Mouse (Mus musculus) intestine, embryonic 14.5 days (tissue): ENCODE measurements around the gene Exd1. TPM values are rescaled to one million over a fixed set of nuclear protein-coding genes. Genes with fewer than 3 reads are reported as not detected.
A peak's percentile ranks its signal among the peaks of the same experiment; 100 is the strongest.

Source experiments
- ATAC-seq: fragments of 200-750 bp; cut with Nextera tagmentation; replicated peaks from 2 replicates; pipeline ENCODE4 v1.8.0; 2017; ENCODE audit warnings: low read depth, moderate number of reproducible peaks, moderate TSS enrichment, moderate library complexity; ENCODE audit not compliant: low FRiP score, low TSS enrichment
- DNase-seq: peaks from one replicate; pipeline ENCODE4 v3.0.0-alpha.2; 2018; ENCODE audit warnings: low spot score
- H3K27ac ChIP-seq: fragments of 300-500 bp; sonication (generic); 2 replicates; pipeline ENCODE4 v1.5.1; 2014; ENCODE audit warnings: low read depth, mild to moderate bottlenecking, control low read depth
- H3K27me3 ChIP-seq: fragments of 300-500 bp; sonication (generic); replicated peaks from 2 replicates; pipeline ENCODE4 v1.6.1; 2014; ENCODE audit warnings: low read length, control low read depth; ENCODE audit not compliant: control insufficient read depth, insufficient read depth
- H3K36me3 ChIP-seq: fragments of 300-500 bp; sonication (generic); 2 replicates; pipeline ENCODE4 v1.6.1; 2014; ENCODE audit warnings: low read length, control low read depth; ENCODE audit not compliant: control insufficient read depth, insufficient read depth
- H3K4me1 ChIP-seq: fragments of 300-500 bp; sonication (generic); replicated peaks from 2 replicates; pipeline ENCODE4 v1.6.1; 2014; ENCODE audit warnings: low read length, control low read depth, mixed read lengths; ENCODE audit not compliant: control insufficient read depth, insufficient read depth
- H3K4me2 ChIP-seq: fragments of 300-500 bp; sonication (generic); 2 replicates; pipeline ENCODE4 v1.6.1; 2014; ENCODE audit warnings: low read length
- H3K4me3 ChIP-seq: fragments of 300-500 bp; sonication (generic); 2 replicates; pipeline ENCODE4 v1.5.1; 2014; ENCODE audit warnings: low read depth, low read length, control low read depth, mixed read lengths
- H3K9ac ChIP-seq: fragments of 300-500 bp; sonication (generic); 2 replicates; pipeline ENCODE4 v1.6.1; 2014; ENCODE audit warnings: mild to moderate bottlenecking, low read length
- H3K9me3 ChIP-seq: fragments of 300-500 bp; sonication (generic); 2 replicates; pipeline ENCODE4 v1.6.1; 2016; ENCODE audit warnings: low read length, control low read depth; ENCODE audit not compliant: control insufficient read depth
- WGBS: fragments of 180-500 bp; shearing (Covaris S2); extraction: QIAGEN DNeasy Blood & Tissue Kit; methylation state at CpG from one replicate; pipeline ENCODE4 v1.1.7; 2014; 5-methylcytosine and 5-hydroxymethylcytosine counted together
- polyA plus RNA-seq: library from polyadenylated mRNA; unstranded; fragments of >200 nt; fragmentation: Nextera tagmentation; extraction: Ambion mirVana; gene quantifications from 2 replicates; pipeline ENCODE4 v1.2.1, GENCODE M21; 2014

Exd1 gene
- polyA plus RNA-seq, 1 experiment from 2014 or later = 0.27 TPM

DNA sequence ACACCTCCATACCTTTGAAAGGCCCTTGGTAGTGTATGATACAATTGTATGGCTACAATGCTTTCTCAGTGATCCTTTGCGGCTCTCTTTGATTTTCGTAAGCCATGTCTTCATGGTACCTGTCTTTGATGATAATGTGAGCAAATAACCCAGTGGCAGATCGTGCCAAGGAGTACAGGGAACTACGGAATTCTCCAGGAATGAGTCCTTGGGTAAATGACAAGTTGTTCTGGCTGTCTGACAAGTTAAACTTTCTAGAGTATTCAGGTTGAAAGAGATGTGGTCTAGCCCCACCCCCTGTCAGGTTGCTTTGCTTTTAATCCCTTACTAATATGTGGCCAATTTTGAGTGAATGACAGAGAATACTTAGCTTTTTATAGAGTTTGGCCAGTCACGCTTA is 1.3 kb upstream of the Exd1 start:
- Histone ChIP-seq H3K27ac (no peak overlapping the region), H3K9ac (no peak overlapping the region), H3K4me2 (peak overlapping the region; percentile 69), H3K9me3 (no peaks in the 10 kb centered on the region), H3K36me3 (no peaks in the 10 kb centered on the region), H3K27me3 (no peaks in the 10 kb centered on the region), H3K4me1 (peaks cover 16% of the 10 kb centered on the region), H3K4me3 (peak overlapping the region; percentile 83)
- DNase-seq = no peak
- no peak for ATAC-seq
- 63% methylated on average over 5 of the region's 5 CpGs for WGBS

- H3K4me3 ChIP-seq = peak overlapping the region; percentile 83
- H3K27me3 ChIP-seq = no peaks in the 10 kb centered on the region
- peak overlapping the region; percentile 68 for H3K9ac ChIP-seq
- H3K27ac ChIP-seq = peak overlapping the region; percentile 70
- H3K9me3 ChIP-seq = no peaks in the 10 kb centered on the region
- DNase-seq (no peak), ATAC-seq (no peak)
- H3K4me1 ChIP-seq = peaks cover 16% of the 10 kb centered on the region
- peak overlapping the region; percentile 69 for H3K4me2 ChIP-seq
- no peaks in the 10 kb centered on the region for H3K36me3 ChIP-seq
- WGBS = 5% methylated on average over 3 of the region's 3 CpGs
Measured at GRCm38 (mm10) chr2:119548371-119548660, 889 bp upstream of the Exd1 start.

- Histone ChIP-seq H3K27ac (peak overlapping the region; percentile 70), H3K4me1 (peaks cover 16% of the 10 kb centered on the region), H3K4me3 (peak overlapping the region; percentile 83), H3K36me3 (no peaks in the 10 kb centered on the region), H3K9me3 (no peaks in the 10 kb centered on the region), H3K27me3 (no peaks in the 10 kb centered on the region), H3K9ac (peak overlapping the region; percentile 32; the same call in 1 of the 2 replicates), H3K4me2 (peak overlapping the region; percentile 83)
- DNase-seq (peak; percentile 93), ATAC-seq (peak; percentile 79)
- WGBS = under 1% methylated on average over 30 of the region's 30 CpGs
Measured at GRCm38 (mm10) chr2:119546848-119547521, 442 bp downstream of the Exd1 start.

- no peak overlapping the region for H3K4me3 ChIP-seq
- no peak overlapping the region for H3K27ac ChIP-seq
- H3K4me1 ChIP-seq = peaks cover 13% of the 10 kb centered on the region
- ATAC-seq = no peak
- H3K9ac ChIP-seq = no peak overlapping the region
- no peaks in the 10 kb centered on the region for H3K36me3 ChIP-seq
- H3K4me2 ChIP-seq = no peak overlapping the region
- H3K9me3 ChIP-seq = no peaks in the 10 kb centered on the region
- no peak for DNase-seq
- no peaks in the 10 kb centered on the region for H3K27me3 ChIP-seq
- 75% methylated on average over 2 of the region's 2 CpGs for WGBS
Measured at GRCm38 (mm10) chr2:119543656-119544055, 3.8 kb downstream of the Exd1 start.

DNA sequence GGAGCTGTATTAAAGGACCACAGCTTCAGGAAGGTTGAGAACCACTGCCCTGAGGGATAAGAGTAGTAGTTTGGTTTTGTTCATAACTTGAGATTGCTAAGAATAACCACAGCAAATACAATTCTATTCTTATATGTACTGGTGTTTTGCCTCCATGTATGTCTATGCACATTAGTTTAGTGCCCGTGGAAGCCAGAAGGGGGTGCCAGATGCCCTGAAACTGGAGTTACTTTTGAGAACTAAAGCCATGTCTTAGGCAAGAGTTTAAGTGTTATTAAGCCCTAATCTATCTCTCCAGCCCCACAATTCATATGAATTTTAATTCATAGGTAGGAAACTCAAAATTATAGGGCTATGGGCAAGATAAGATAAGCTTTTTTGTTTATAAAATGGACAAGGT is 5.3 kb downstream of the Exd1 start:
- ATAC-seq = no peak

GRCm38 (mm10) chr2:119538802-119539201 is 8.6 kb downstream of the Exd1 start:
- Histone ChIP-seq H3K4me1 (no peaks in the 10 kb centered on the region), H3K27ac (no peak overlapping the region), H3K36me3 (no peaks in the 10 kb centered on the region), H3K4me2 (no peak overlapping the region), H3K27me3 (no peaks in the 10 kb centered on the region), H3K9ac (no peak overlapping the region), H3K4me3 (no peak overlapping the region), H3K9me3 (no peaks in the 10 kb centered on the region)
- no peak for DNase-seq
- WGBS = 76% methylated on average over 9 of the region's 9 CpGs
- no peak for ATAC-seq

More for the DNA sequence above, 5.3 kb downstream of the Exd1 start:
- no peak overlapping the region for H3K4me3 ChIP-seq
- no peak overlapping the region for H3K4me2 ChIP-seq
- H3K9me3 ChIP-seq = no peaks in the 10 kb centered on the region
- no peaks in the 10 kb centered on the region for H3K27me3 ChIP-seq
- no peak overlapping the region for H3K27ac ChIP-seq
- H3K36me3 ChIP-seq = no peaks in the 10 kb centered on the region
- no peak overlapping the region for H3K9ac ChIP-seq
- H3K4me1 ChIP-seq = peaks cover 6% of the 10 kb centered on the region; the same call in 1 of the 2 replicates
- peak; percentile 62 for DNase-seq
- 9% methylated on average over 1 of the region's 1 CpGs for WGBS

DNA sequence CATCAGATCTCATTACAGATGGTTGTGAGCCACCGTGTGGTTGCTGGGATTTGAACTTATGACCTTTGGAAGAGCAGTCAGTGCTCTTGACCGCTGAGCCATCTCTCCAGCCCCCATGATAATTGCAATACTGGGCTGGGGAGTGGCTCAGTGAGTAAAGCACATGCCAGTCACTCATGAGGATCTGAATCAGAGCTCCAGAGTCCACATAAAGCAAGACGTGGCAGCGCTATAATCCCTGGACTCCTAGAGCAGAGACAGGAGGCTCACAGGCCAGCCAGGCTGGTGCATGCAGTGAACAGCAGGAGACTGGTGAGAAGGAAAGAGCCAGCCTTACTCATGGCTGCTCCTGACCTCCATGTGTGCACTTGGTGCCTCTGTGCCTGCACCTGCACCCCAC is 22.0 kb downstream of the Exd1 start:
- DNase-seq (no peak), ATAC-seq (no peak)
- H3K4me1 ChIP-seq = no peaks in the 10 kb centered on the region
- no peak overlapping the region for H3K4me2 ChIP-seq
- 41% methylated on average over 4 of the region's 4 CpGs for WGBS
- H3K9ac ChIP-seq = no peak overlapping the region
- H3K9me3 ChIP-seq = no peaks in the 10 kb centered on the region
- no peak overlapping the region for H3K4me3 ChIP-seq
- H3K27me3 ChIP-seq = no peaks in the 10 kb centered on the region
- no peaks in the 10 kb centered on the region for H3K36me3 ChIP-seq
- H3K27ac ChIP-seq = no peak overlapping the region

DNA sequence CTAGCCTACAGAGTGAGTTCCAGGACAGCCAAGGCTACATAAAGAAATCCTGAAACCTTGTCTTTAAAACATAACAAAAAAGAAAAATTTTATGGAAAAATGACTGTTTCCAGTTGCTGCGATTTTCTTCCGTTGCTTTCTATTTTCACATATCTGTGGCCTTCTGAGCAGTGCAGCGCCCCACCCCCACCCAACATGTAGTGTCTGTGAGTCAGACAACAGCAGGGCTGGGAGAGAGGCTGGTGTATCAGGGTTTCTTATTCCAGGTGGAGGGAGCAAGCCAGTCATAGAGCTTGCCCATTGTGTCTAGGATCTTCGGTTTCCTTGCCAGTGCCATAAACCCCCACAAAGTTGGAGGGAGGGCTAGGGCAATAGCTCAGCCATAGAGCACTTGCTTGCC is 23.6 kb downstream of the Exd1 start:
- Histone ChIP-seq H3K9ac (no peak overlapping the region), H3K36me3 (no peaks in the 10 kb centered on the region), H3K27me3 (no peaks in the 10 kb centered on the region), H3K4me3 (no peak overlapping the region), H3K27ac (no peak overlapping the region), H3K9me3 (no peaks in the 10 kb centered on the region), H3K4me1 (no peaks in the 10 kb centered on the region), H3K4me2 (no peak overlapping the region)
- ATAC-seq (no peak), DNase-seq (no peak)
- WGBS = 79% methylated on average over 4 of the region's 4 CpGs

- 59% methylated on average over 7 of the region's 7 CpGs for WGBS
- no peaks in the 10 kb centered on the region for H3K36me3 ChIP-seq
- no peaks in the 10 kb centered on the region for H3K9me3 ChIP-seq
- no peak overlapping the region for H3K9ac ChIP-seq
- DNase-seq (no peak), ATAC-seq (no peak)
- no peak overlapping the region for H3K4me2 ChIP-seq
- no peak overlapping the region for H3K27ac ChIP-seq
- no peaks in the 10 kb centered on the region for H3K27me3 ChIP-seq
- no peaks in the 10 kb centered on the region for H3K4me1 ChIP-seq
- H3K4me3 ChIP-seq = no peak overlapping the region
Measured at GRCm38 (mm10) chr2:119520550-119520949, 26.9 kb downstream of the Exd1 start.
